Mouse (Mus musculus): ENCODE results near the gene Slc4a1ap. TPM values are rescaled to one million over a fixed set of nuclear protein-coding genes. Genes with fewer than 3 reads are reported as not detected.

The Slc4a1ap gene
- polyA plus RNA-seq, 1 experiment from 2014 or later, result 15.0 TPM

DNA sequence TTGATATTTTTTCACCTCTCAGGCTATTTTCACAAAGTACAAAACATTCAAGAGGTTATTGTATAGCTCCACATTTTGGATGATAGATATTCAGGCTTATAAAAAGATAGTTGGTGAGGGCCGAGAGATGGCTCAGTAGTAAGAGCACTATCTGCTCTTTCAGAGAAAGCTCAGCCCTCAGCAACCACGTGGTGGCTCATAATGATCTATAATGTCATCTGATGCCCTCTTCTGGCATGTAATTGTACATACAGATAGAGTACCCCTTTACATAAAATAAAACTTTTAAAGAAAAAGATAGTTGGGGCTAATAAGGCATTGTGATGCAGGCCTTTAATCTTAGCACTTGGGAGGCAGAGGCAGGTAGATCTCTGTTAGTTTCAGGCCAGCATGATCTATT, 1.8 kb downstream of the Slc4a1ap start:
- WGBS, result 44% methylated on average over 2 of the region's 2 CpGs
- Histone ChIP-seq H3K4me2 (replicated peaks; ENCODE audit: low read depth, low read length) (no peak overlapping the region), H3K9ac (replicated peaks; ENCODE audit: low read depth) (no peak overlapping the region), H3K9me3 (ENCODE audit: low read length) (no peaks in the 10 kb centered on the region), H3K27me3 (replicated peaks; ENCODE audit: insufficient read depth, low read length) (no peaks in the 10 kb centered on the region), H3K4me1 (ENCODE audit: insufficient read depth, low read depth, low read length) (peaks cover 4% of the 10 kb centered on the region; the same call in 1 of the 2 replicates), H3K4me3 (ENCODE audit: low read depth, low read length) (no peak overlapping the region), H3K36me3 (ENCODE audit: insufficient read depth, low read length) (peaks cover 29% of the 10 kb centered on the region), H3K27ac (ENCODE audit: low read length) (no peak overlapping the region)
- ATAC-seq, result no peak
- TF ChIP-seq CTCF (IDR thresholded peaks at IDR 0.05) (no peak), EP300 (IDR thresholded peaks at IDR 0.05) (no peak)
- DNase-seq (ENCODE audit: low spot score), result no peak

DNA sequence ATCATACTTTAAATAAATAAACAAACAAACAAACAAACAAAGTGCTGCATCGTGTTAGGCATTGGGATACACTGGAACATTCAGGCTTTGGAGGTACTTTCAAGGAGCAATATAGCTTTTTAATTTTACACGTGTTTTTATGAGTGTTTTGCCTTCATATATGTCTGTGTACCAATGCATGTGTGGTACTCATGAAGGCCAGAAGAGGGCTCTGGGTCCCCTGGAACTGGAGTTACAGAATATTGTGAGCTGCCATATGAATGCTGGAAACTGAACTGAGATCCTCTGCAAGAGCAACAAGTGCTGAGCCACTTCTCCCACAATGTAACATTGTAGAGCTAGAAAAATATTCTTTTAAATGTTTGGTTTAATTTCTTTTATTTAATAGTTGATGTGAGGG, 8.4 kb downstream of the Slc4a1ap start:
- no peak for TF ChIP-seq EP300 (IDR thresholded peaks at IDR 0.05)
- TF ChIP-seq CTCF (IDR thresholded peaks at IDR 0.05), result peak; percentile 27
- 89% methylated on average over 2 of the region's 2 CpGs for WGBS
- H3K4me3 ChIP-seq (ENCODE audit: low read depth, low read length), result no peak overlapping the region
- H3K9me3 ChIP-seq (ENCODE audit: low read length), result no peaks in the 10 kb centered on the region
- ATAC-seq (no peak), DNase-seq (ENCODE audit: low spot score) (no peak)
- H3K36me3 ChIP-seq (ENCODE audit: insufficient read depth, low read length), result peaks cover 51% of the 10 kb centered on the region
- H3K4me1 ChIP-seq (ENCODE audit: insufficient read depth, low read depth, low read length), result no peaks in the 10 kb centered on the region
- no peak overlapping the region for H3K27ac ChIP-seq (ENCODE audit: low read length)
- no peaks in the 10 kb centered on the region for H3K27me3 ChIP-seq (replicated peaks; ENCODE audit: insufficient read depth, low read length)
- H3K9ac ChIP-seq (replicated peaks; ENCODE audit: low read depth), result no peak overlapping the region
- H3K4me2 ChIP-seq (replicated peaks; ENCODE audit: low read depth, low read length), result no peak overlapping the region

GRCm38 (mm10) chr5:31559401-31559800, 32.6 kb downstream of the Slc4a1ap start:
- no peak for ATAC-seq
- no peak overlapping the region for H3K4me2 ChIP-seq (replicated peaks; ENCODE audit: low read depth, low read length)

DNA sequence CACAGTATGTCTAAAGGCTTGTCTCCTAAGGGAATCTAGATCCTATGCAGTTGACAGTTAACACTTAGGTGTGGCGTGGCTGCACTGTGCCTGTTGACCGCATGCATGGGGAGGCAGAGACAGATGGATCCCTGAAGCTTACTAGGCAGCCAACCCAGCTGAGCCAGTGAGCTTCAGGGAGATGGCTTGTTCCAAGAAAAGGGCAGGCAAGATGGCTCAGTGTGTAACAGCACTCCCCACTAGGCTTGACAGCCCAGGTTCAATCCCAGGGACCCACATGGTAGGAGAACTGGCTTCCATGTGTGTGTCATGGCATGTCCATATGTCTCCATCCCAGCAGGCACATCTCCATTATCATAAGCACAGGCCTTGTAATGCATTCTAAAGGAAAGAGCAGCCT, 33.6 kb downstream of the Slc4a1ap start:
- Histone ChIP-seq H3K4me2 (replicated peaks; ENCODE audit: low read depth, low read length) (no peak overlapping the region), H3K4me1 (ENCODE audit: insufficient read depth, low read depth, low read length) (peaks cover 4% of the 10 kb centered on the region; the same call in 1 of the 2 replicates), H3K9me3 (ENCODE audit: low read length) (no peaks in the 10 kb centered on the region), H3K27me3 (replicated peaks; ENCODE audit: insufficient read depth, low read length) (no peaks in the 10 kb centered on the region), H3K27ac (ENCODE audit: low read length) (no peak overlapping the region), H3K4me3 (ENCODE audit: low read depth, low read length) (no peak overlapping the region), H3K36me3 (ENCODE audit: insufficient read depth, low read length) (peaks cover 10% of the 10 kb centered on the region; the same call in 1 of the 2 replicates), H3K9ac (replicated peaks; ENCODE audit: low read depth) (no peak overlapping the region)
- DNase-seq (ENCODE audit: low spot score), result no peak
- ATAC-seq, result no peak
- TF ChIP-seq CTCF (IDR thresholded peaks at IDR 0.05) (no peak), EP300 (IDR thresholded peaks at IDR 0.05) (no peak)
- whole genome bisulfite sequencing, result 96% methylated on average over 2 of the region's 2 CpGs

More at GRCm38 (mm10) chr5:31559401-31559800, 32.6 kb downstream of the Slc4a1ap start:
- no peaks in the 10 kb centered on the region for H3K27me3 ChIP-seq (replicated peaks; ENCODE audit: insufficient read depth, low read length)
- 41% methylated on average over 1 of the region's 1 CpGs for WGBS
- no peak for DNase-seq (ENCODE audit: low spot score)
- no peak overlapping the region for H3K9ac ChIP-seq (replicated peaks; ENCODE audit: low read depth)
- H3K36me3 ChIP-seq (ENCODE audit: insufficient read depth, low read length), result peaks cover 10% of the 10 kb centered on the region; the same call in 1 of the 2 replicates
- TF ChIP-seq CTCF (IDR thresholded peaks at IDR 0.05) (no peak), EP300 (IDR thresholded peaks at IDR 0.05) (no peak)
- no peak overlapping the region for H3K27ac ChIP-seq (ENCODE audit: low read length)
- H3K4me3 ChIP-seq (ENCODE audit: low read depth, low read length), result no peak overlapping the region
- no peaks in the 10 kb centered on the region for H3K9me3 ChIP-seq (ENCODE audit: low read length)
- H3K4me1 ChIP-seq (ENCODE audit: insufficient read depth, low read depth, low read length), result peaks cover 4% of the 10 kb centered on the region; the same call in 1 of the 2 replicates

DNA sequence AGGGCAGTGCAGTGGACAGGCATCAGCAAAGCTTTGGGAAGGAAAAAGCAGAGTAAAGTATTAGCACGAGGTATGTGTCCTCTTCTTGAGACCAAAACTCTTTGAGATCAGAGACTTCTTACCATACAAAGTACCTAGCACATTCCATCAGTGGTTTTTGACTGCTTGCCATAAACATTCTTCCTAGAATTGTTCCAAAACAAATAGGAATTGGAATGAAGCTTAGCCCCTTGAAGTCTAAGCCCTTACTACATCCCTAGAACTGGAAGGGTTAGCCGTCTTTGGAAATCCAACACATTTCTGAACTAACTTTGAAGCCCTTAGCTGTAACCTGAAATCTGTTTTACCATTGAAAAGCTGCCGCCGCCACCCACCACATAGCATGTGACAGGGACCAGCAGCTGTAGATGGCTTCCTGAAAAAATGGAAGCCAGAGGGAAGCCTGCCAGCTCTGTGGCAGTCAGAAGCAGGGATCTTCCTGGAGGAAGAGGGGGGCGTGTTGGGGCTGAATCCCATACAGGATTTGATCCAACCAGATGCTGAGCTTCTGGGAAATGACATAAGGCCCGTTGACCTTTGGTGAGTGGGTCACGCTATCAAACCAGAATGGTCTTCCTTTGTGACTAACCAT, 35.4 kb downstream of the Slc4a1ap start:
- no peak overlapping the region for H3K9ac ChIP-seq (replicated peaks; ENCODE audit: low read depth)
- peaks cover 4% of the 10 kb centered on the region; the same call in 1 of the 2 replicates for H3K4me1 ChIP-seq (ENCODE audit: insufficient read depth, low read depth, low read length)
- peak overlapping the region; percentile 71 for H3K27ac ChIP-seq (ENCODE audit: low read length)
- H3K27me3 ChIP-seq (replicated peaks; ENCODE audit: insufficient read depth, low read length), result no peaks in the 10 kb centered on the region
- no peak overlapping the region for H3K4me3 ChIP-seq (ENCODE audit: low read depth, low read length)
- WGBS, result 44% methylated on average over 7 of the region's 7 CpGs
- H3K36me3 ChIP-seq (ENCODE audit: insufficient read depth, low read length), result 0 out of 2 replicates have a peak, but pooled peaks cover 5% of the 10 kb centered on the region
- H3K9me3 ChIP-seq (ENCODE audit: low read length), result no peaks in the 10 kb centered on the region
- DNase-seq (ENCODE audit: low spot score) (peak; percentile 71), ATAC-seq (peak; percentile 58)
- no peak overlapping the region for H3K4me2 ChIP-seq (replicated peaks; ENCODE audit: low read depth, low read length)
- TF ChIP-seq CTCF (IDR thresholded peaks at IDR 0.05) (no peak), EP300 (IDR thresholded peaks at IDR 0.05) (peak; percentile 40)

- Histone ChIP-seq H3K9ac (replicated peaks; ENCODE audit: low read depth) (no peak overlapping the region), H3K4me1 (ENCODE audit: insufficient read depth, low read depth, low read length) (peaks cover 4% of the 10 kb centered on the region; the same call in 1 of the 2 replicates), H3K36me3 (ENCODE audit: insufficient read depth, low read length) (no peaks in the 10 kb centered on the region), H3K4me2 (replicated peaks; ENCODE audit: low read depth, low read length) (no peak overlapping the region), H3K27me3 (replicated peaks; ENCODE audit: insufficient read depth, low read length) (no peaks in the 10 kb centered on the region), H3K4me3 (ENCODE audit: low read depth, low read length) (no peak overlapping the region), H3K27ac (ENCODE audit: low read length) (0 out of 2 replicates have a peak overlapping the region, but pooled peaks have one; percentile 71), H3K9me3 (ENCODE audit: low read length) (no peaks in the 10 kb centered on the region)
- peak; percentile 32 for ATAC-seq
- TF ChIP-seq EP300 (IDR thresholded peaks at IDR 0.05), result no peak
- TF ChIP-seq CTCF (IDR thresholded peaks at IDR 0.05), result peak; percentile 98
- DNase-seq (ENCODE audit: low spot score), result peak; percentile 94
- WGBS, result 8% methylated on average over 6 of the region's 6 CpGs
These were observed 36.7 kb downstream of the Slc4a1ap start for GRCm38 (mm10) chr5:31563496-31563895.

Measured in lung, postnatal 0 days (tissue).